Mouse (Mus musculus): ENCODE results near the gene Tmem52. TPM values are rescaled to one million over a fixed set of nuclear protein-coding genes. Genes with fewer than 3 reads are reported as not detected.
"Not testable (repeated sequence)": the region's sequence is repeated elsewhere in the genome, so short reads cannot be mapped to it uniquely, and the experiment has no call there.

Tmem52 gene
- polyA plus RNA-seq, 1 experiment from 2014 or later: 0.72 TPM

DNA sequence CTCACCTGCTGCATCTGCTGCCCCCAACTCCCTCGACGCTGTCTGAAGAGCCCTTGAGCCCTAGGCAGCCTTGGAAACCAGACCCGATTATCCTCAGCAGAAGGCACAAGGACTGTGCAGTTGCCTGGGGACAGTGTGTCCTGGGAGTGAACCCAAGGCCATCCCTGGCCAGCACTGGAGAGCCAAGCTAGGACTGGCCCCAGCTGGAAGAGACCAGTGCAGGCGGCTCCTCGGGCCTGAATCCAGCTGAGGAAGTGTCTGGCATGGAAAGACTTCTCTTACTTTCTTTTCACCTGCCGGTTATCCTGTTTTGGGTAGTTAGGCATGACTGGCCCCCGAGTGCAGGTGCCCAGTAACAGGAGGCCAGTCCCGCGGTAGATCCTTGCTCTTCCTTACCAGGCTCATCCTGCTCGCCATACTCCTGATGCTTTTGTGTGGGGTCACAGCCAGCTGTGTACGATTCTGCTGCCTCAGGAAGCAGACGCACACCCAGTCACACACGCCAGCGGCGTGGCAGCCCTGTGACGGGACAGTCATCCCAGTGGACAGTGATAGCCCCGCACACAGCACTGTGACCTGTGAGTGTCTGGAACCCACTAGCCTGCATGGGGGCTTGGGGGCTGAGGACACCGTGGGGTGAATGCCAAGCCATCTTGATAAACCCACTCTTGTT lies 812 bp downstream of the Tmem52 start:
- Histone ChIP-seq H3K27me3 (ENCODE audit: control insufficient read depth, insufficient read depth, low read depth, low read length) (no peaks in the 10 kb centered on the region), H3K4me1 (replicated peaks; ENCODE audit: control insufficient read depth, insufficient read depth, low read length) (no peaks in the 10 kb centered on the region), H3K9me3 (ENCODE audit: control insufficient read depth, low read length) (no peaks in the 10 kb centered on the region), H3K4me3 (ENCODE audit: low read length) (no peak overlapping the region; the same call in 1 of the 2 replicates), H3K4me2 (ENCODE audit: low read depth, low read length) (peak overlapping the region; percentile 58), H3K9ac (ENCODE audit: low read length) (no peak overlapping the region), H3K27ac (ENCODE audit: low read length) (no peak overlapping the region), H3K36me3 (ENCODE audit: control insufficient read depth, insufficient read depth, low read length) (no peaks in the 10 kb centered on the region)
- ATAC-seq (ENCODE audit: low read depth): peak; percentile 36
- WGBS: 63% methylated on average over 18 of the region's 18 CpGs

GRCm38 (mm10) chr4:155470263-155470953 lies 1.5 kb downstream of the Tmem52 start:
- WGBS: 75% methylated on average over 16 of the region's 16 CpGs
- no peak for ATAC-seq (ENCODE audit: low read depth)

GRCm38 (mm10) chr4:155470997-155471396 lies 2.1 kb downstream of the Tmem52 start:
- no peak overlapping the region for H3K27ac ChIP-seq (ENCODE audit: low read length)
- no peaks in the 10 kb centered on the region for H3K9me3 ChIP-seq (ENCODE audit: control insufficient read depth, low read length)
- no peaks in the 10 kb centered on the region for H3K27me3 ChIP-seq (ENCODE audit: control insufficient read depth, insufficient read depth, low read depth, low read length)
- no peak for ATAC-seq (ENCODE audit: low read depth)
- no peak overlapping the region for H3K4me3 ChIP-seq (ENCODE audit: low read length)
- H3K9ac ChIP-seq (ENCODE audit: low read length): no peak overlapping the region
- H3K4me1 ChIP-seq (replicated peaks; ENCODE audit: control insufficient read depth, insufficient read depth, low read length): no peaks in the 10 kb centered on the region
- H3K4me2 ChIP-seq (ENCODE audit: low read depth, low read length): no peak overlapping the region
- 81% methylated on average over 7 of the region's 7 CpGs for WGBS
- H3K36me3 ChIP-seq (ENCODE audit: control insufficient read depth, insufficient read depth, low read length): no peaks in the 10 kb centered on the region

More at GRCm38 (mm10) chr4:155470263-155470953, 1.5 kb downstream of the Tmem52 start:
- H3K36me3 ChIP-seq (ENCODE audit: control insufficient read depth, insufficient read depth, low read length): no peaks in the 10 kb centered on the region
- H3K9me3 ChIP-seq (ENCODE audit: control insufficient read depth, low read length): no peaks in the 10 kb centered on the region
- no peak overlapping the region for H3K4me2 ChIP-seq (ENCODE audit: low read depth, low read length)
- no peak overlapping the region for H3K9ac ChIP-seq (ENCODE audit: low read length)
- no peaks in the 10 kb centered on the region for H3K4me1 ChIP-seq (replicated peaks; ENCODE audit: control insufficient read depth, insufficient read depth, low read length)
- no peaks in the 10 kb centered on the region for H3K27me3 ChIP-seq (ENCODE audit: control insufficient read depth, insufficient read depth, low read depth, low read length)
- no peak overlapping the region for H3K4me3 ChIP-seq (ENCODE audit: low read length)
- H3K27ac ChIP-seq (ENCODE audit: low read length): no peak overlapping the region

DNA sequence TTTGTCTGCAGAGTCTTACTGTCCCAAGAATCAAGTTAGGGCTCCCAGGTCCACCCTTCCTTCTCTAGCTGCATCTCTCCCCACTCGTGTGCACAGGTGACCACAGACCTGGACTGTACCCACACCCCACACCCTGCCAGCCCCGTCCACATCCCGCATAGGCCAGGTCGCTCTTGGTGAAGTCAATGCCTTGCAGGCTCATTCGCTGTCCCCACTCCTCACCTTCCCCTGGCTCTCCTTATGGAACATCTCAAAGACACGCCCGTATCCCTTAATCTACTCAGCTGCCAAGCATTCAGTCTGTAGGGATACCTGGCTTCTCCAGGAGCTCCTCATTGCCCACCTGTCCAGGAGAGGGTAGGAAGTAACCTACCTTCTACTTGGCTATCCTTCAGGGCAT lies 2.5 kb downstream of the Tmem52 start:
- no peak for ATAC-seq (ENCODE audit: low read depth)
- Histone ChIP-seq H3K4me3 (ENCODE audit: low read length) (no peak overlapping the region), H3K27ac (ENCODE audit: low read length) (no peak overlapping the region), H3K4me2 (ENCODE audit: low read depth, low read length) (no peak overlapping the region), H3K36me3 (ENCODE audit: control insufficient read depth, insufficient read depth, low read length) (no peaks in the 10 kb centered on the region), H3K4me1 (replicated peaks; ENCODE audit: control insufficient read depth, insufficient read depth, low read length) (no peaks in the 10 kb centered on the region), H3K9ac (ENCODE audit: low read length) (no peak overlapping the region), H3K9me3 (ENCODE audit: control insufficient read depth, low read length) (no peaks in the 10 kb centered on the region), H3K27me3 (ENCODE audit: control insufficient read depth, insufficient read depth, low read depth, low read length) (no peaks in the 10 kb centered on the region)
- WGBS: 84% methylated on average over 7 of the region's 7 CpGs

- Histone ChIP-seq H3K4me1 (replicated peaks; ENCODE audit: control insufficient read depth, insufficient read depth, low read length) (no peaks in the 10 kb centered on the region), H3K27ac (ENCODE audit: low read length) (no peak overlapping the region), H3K9me3 (ENCODE audit: control insufficient read depth, low read length) (no peaks in the 10 kb centered on the region), H3K27me3 (ENCODE audit: control insufficient read depth, insufficient read depth, low read depth, low read length) (no peaks in the 10 kb centered on the region), H3K4me2 (ENCODE audit: low read depth, low read length) (no peak overlapping the region), H3K36me3 (ENCODE audit: control insufficient read depth, insufficient read depth, low read length) (no peaks in the 10 kb centered on the region), H3K4me3 (ENCODE audit: low read length) (no peak overlapping the region), H3K9ac (ENCODE audit: low read length) (no peak overlapping the region)
- no peak for ATAC-seq (ENCODE audit: low read depth)
- 54% methylated on average over 3 of the region's 3 CpGs for WGBS
Measured at GRCm38 (mm10) chr4:155472716-155473290, 3.9 kb downstream of the Tmem52 start.

DNA sequence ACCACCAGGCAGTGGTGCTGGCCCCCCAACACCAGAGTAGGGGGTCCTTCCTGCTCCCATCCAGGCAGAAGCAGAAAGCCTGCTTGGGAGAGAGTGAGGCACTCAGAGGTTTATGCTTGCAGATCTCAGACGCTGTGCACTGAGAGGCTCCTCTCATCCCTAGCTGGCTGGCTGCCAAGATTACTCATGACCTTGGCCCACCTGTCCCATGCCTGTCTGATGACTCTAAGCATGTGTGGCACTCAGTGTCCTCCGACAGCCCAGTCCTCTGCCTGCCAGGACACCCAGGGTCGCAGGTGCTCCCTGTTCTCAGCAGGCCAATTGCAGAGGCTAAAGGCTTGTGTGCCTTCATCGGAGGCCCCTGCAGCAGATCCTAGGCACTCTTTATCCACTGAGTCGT lies 4.4 kb downstream of the Tmem52 start:
- Histone ChIP-seq H3K4me1 (replicated peaks; ENCODE audit: control insufficient read depth, insufficient read depth, low read length) (no peaks in the 10 kb centered on the region), H3K36me3 (ENCODE audit: control insufficient read depth, insufficient read depth, low read length) (no peaks in the 10 kb centered on the region), H3K4me3 (ENCODE audit: low read length) (no peak overlapping the region), H3K9me3 (ENCODE audit: control insufficient read depth, low read length) (no peaks in the 10 kb centered on the region), H3K27me3 (ENCODE audit: control insufficient read depth, insufficient read depth, low read depth, low read length) (no peaks in the 10 kb centered on the region), H3K27ac (ENCODE audit: low read length) (no peak overlapping the region), H3K9ac (ENCODE audit: low read length) (no peak overlapping the region), H3K4me2 (ENCODE audit: low read depth, low read length) (no peak overlapping the region)
- no peak for ATAC-seq (ENCODE audit: low read depth)
- 45% methylated on average over 5 of the region's 5 CpGs for WGBS

DNA sequence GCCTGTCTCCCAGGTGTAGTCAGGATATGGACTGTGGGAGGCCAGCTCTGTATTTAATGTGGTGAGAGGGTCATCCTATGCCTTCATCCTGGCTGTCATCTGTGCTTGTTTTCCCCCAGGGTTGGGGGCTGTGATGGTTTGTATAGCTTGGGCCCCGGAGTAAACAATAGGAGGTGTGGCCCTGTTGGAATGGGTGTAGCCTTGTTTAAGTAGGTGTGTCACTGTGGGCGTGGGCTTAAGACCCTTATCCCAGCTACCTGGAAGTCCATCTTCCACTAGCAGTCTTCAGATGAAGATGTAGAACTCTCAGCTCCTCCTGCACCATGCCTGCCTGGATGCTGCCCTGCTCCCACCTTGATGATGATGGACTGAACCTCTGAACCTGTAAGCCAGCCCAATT lies 4.9 kb downstream of the Tmem52 start:
- not testable (repeated sequence) for ATAC-seq (ENCODE audit: low read depth); H3K36me3 ChIP-seq (ENCODE audit: control insufficient read depth, insufficient read depth, low read length); H3K27ac ChIP-seq (ENCODE audit: low read length); H3K27me3 ChIP-seq (ENCODE audit: control insufficient read depth, insufficient read depth, low read depth, low read length); H3K9ac ChIP-seq (ENCODE audit: low read length); H3K9me3 ChIP-seq (ENCODE audit: control insufficient read depth, low read length); H3K4me2 ChIP-seq (ENCODE audit: low read depth, low read length); H3K4me3 ChIP-seq (ENCODE audit: low read length); H3K4me1 ChIP-seq (replicated peaks; ENCODE audit: control insufficient read depth, insufficient read depth, low read length)
- 45% methylated on average over 2 of the region's 2 CpGs for WGBS

- H3K4me3 ChIP-seq (ENCODE audit: low read length): peak overlapping the region; percentile 35
- no peaks in the 10 kb centered on the region for H3K36me3 ChIP-seq (ENCODE audit: control insufficient read depth, insufficient read depth, low read length)
- peak overlapping the region; percentile 63 for H3K9ac ChIP-seq (ENCODE audit: low read length)
- no peak overlapping the region for H3K27ac ChIP-seq (ENCODE audit: low read length)
- peaks cover 5% of the 10 kb centered on the region for H3K4me1 ChIP-seq (replicated peaks; ENCODE audit: control insufficient read depth, insufficient read depth, low read length)
- peak; percentile 88 for ATAC-seq (ENCODE audit: low read depth)
- WGBS: 15% methylated on average over 28 of the region's 28 CpGs
- H3K27me3 ChIP-seq (ENCODE audit: control insufficient read depth, insufficient read depth, low read depth, low read length): no peaks in the 10 kb centered on the region
- no peaks in the 10 kb centered on the region for H3K9me3 ChIP-seq (ENCODE audit: control insufficient read depth, low read length)
- H3K4me2 ChIP-seq (ENCODE audit: low read depth, low read length): peak overlapping the region; percentile 58
Measured at GRCm38 (mm10) chr4:155481381-155482124, 12.6 kb downstream of the Tmem52 start.

DNA sequence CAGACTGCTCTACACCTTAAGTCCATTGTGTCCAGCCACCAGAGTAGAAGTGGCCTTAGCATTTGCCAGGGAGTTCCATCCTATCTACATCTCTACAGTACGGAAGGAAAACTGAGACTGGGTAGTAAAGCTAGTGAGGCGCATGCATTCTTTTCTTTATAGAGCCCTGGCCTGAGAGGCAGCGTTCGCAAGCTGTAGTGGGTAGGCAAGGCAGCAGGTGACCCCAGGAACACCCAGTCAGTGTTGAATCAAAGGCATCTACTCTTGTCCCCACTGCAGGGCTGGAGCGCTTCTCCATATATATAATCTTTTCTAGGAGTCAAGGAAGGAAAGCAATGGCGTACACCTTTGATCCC lies 13.2 kb downstream of the Tmem52 start:
- 87% methylated on average over 6 of the region's 6 CpGs for WGBS
- peak overlapping the region; percentile 58 for H3K4me2 ChIP-seq (ENCODE audit: low read depth, low read length)
- H3K9me3 ChIP-seq (ENCODE audit: control insufficient read depth, low read length): no peaks in the 10 kb centered on the region
- no peak overlapping the region for H3K4me3 ChIP-seq (ENCODE audit: low read length)
- H3K36me3 ChIP-seq (ENCODE audit: control insufficient read depth, insufficient read depth, low read length): no peaks in the 10 kb centered on the region
- peaks cover 11% of the 10 kb centered on the region for H3K4me1 ChIP-seq (replicated peaks; ENCODE audit: control insufficient read depth, insufficient read depth, low read length)
- ATAC-seq (ENCODE audit: low read depth): no peak
- H3K27ac ChIP-seq (ENCODE audit: low read length): no peak overlapping the region
- no peaks in the 10 kb centered on the region for H3K27me3 ChIP-seq (ENCODE audit: control insufficient read depth, insufficient read depth, low read depth, low read length)
- H3K9ac ChIP-seq (ENCODE audit: low read length): peak overlapping the region; percentile 63
